Mouse (Mus musculus) right cerebral cortex, adult 2 months (tissue): Measurements from ENCODE around the gene Paqr9.

Experiments used
- DNase-seq, 2 experiments: peaks; one replicate each; pipeline ENCODE4 v3.0.0; 2021 to 2022; ENCODE audit warnings: low spot score in 2 of 2

Paqr9 gene

GRCm38 (mm10) chr9:95577502-95577901, 18.0 kb downstream of the Paqr9 start:
- DNase-seq, result no peak

GRCm38 (mm10) chr9:95578366-95578895, 19.0 kb downstream of the Paqr9 start:
- DNase-seq, result no peak

- no peak for DNase-seq
Measured at GRCm38 (mm10) chr9:95581021-95581757, 21.7 kb downstream of the Paqr9 start.

- no peak for DNase-seq
Measured at GRCm38 (mm10) chr9:95581758-95582515, 22.5 kb downstream of the Paqr9 start.

GRCm38 (mm10) chr9:95582555-95582954, 23.1 kb downstream of the Paqr9 start:
- no peak for DNase-seq

GRCm38 (mm10) chr9:95586046-95586445, 26.6 kb downstream of the Paqr9 start:
- no peak for DNase-seq

- DNase-seq, result no peak
Measured at GRCm38 (mm10) chr9:95588070-95588469, 28.6 kb downstream of the Paqr9 start.

GRCm38 (mm10) chr9:95594291-95594690, 34.8 kb downstream of the Paqr9 start:
- DNase-seq, result no peak

GRCm38 (mm10) chr9:95597466-95598178, 38.2 kb downstream of the Paqr9 start:
- no peak for DNase-seq

- no peak for DNase-seq
Measured at GRCm38 (mm10) chr9:95598179-95598721, 38.8 kb downstream of the Paqr9 start.

GRCm38 (mm10) chr9:95599399-95599798, 39.9 kb downstream of the Paqr9 start:
- DNase-seq, result no peak

- DNase-seq, result no peak
Measured at GRCm38 (mm10) chr9:95602849-95603248, 43.4 kb downstream of the Paqr9 start.

- no peak for DNase-seq
Measured at GRCm38 (mm10) chr9:95603316-95603715, 43.9 kb downstream of the Paqr9 start.

GRCm38 (mm10) chr9:95607196-95607595, 47.7 kb downstream of the Paqr9 start:
- no peak for DNase-seq

- no peak for DNase-seq
Measured at GRCm38 (mm10) chr9:95612246-95612768, 52.9 kb downstream of the Paqr9 start.

GRCm38 (mm10) chr9:95613426-95614127, 54.1 kb downstream of the Paqr9 start:
- DNase-seq, result no peak

GRCm38 (mm10) chr9:95614861-95615615, 55.6 kb downstream of the Paqr9 start:
- no peak for DNase-seq

GRCm38 (mm10) chr9:95615961-95616360, 56.5 kb downstream of the Paqr9 start:
- DNase-seq, result no peak
